Mouse (Mus musculus): ENCODE data around the gene Gm6588.
A peak's percentile ranks its signal among the peaks of the same experiment; 100 is the strongest.
"Not testable (repeated sequence)": the region's sequence is repeated elsewhere in the genome, so short reads cannot be mapped to it uniquely, and the experiment has no call there.

Gm6588 gene

DNA sequence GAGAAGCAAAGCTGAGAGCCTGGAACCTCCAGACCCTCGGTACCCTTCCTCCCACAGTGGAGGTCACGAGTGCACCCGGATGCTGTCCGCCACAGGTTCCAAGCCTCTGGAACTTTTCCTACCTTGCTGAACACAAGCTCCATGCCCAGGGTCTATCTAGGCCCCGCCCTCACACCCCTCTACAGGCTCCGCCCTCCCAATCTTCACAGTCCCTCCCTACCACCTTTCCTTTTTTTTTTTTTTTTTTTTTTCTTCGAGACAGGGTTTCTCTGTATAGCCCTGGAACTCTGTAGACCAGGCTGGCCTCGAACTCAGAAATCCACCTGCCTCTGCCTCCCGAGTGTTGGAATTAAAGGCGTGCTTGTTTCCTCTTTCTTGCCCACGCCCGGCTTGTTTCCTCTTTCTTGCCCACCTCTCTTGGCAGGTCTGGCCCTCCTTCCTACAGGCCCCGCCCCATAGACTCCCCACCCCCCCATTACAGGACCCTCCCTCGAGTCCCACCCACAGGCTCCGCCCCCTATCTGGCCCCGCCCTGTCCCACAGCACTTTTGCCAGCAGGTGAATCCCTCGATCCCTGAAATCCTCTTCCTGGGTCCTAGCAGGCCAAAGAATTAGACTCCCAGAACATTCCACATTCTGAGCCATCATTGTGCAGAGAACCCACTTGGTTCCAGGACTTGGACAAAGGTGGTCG, at the start of gene Gm6588:
Gene Gm6588 (plus strand): TSS at position 680 of the 694 bp plus-strand sequence.
- no peak for DNase-seq (ENCODE audit: low spot score in 2 of 2)

DNA sequence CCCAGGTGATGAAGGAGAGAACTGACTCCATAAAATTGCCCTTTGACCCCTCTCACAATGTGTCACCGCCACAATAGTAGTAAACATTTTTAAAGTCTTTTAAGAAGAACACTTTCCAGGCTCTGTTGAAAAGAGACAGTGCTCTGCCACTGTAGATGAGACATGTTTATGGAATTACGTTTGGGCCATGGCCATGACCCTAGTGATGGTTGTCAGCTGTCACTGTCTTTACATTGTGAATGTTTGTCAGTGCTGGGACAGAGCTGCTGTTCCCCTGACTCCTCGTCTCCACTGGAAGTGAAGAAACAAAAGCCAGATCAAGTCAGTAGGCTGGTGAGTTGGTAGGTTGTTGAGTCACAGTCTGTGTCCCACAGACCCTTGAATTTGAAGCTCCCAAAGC, 46.8 kb upstream of the Gm6588 start:
- DNase-seq (ENCODE audit: low spot score in 2 of 2), result no peak

DNA sequence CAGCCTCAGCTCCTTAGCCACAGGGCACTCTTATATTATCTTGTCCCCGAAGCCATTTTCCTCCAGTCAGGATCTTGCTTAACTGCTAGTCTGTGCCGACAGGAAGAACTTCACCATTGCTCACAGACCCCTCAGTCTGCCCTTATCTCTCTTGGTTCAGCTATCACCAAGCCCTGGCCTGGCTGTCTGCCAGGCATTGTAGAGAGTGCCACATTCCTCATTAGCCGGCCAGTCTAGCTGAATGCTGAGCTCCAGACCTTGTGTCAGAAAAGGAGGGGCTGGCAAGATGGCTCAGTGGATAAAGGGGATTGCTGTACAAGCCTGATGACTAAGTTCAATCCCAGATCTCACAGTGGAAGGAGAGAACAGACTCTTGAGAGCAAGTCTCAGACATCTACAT, 43.2 kb upstream of the Gm6588 start:
- no peak for DNase-seq (ENCODE audit: low spot score in 2 of 2)

DNA sequence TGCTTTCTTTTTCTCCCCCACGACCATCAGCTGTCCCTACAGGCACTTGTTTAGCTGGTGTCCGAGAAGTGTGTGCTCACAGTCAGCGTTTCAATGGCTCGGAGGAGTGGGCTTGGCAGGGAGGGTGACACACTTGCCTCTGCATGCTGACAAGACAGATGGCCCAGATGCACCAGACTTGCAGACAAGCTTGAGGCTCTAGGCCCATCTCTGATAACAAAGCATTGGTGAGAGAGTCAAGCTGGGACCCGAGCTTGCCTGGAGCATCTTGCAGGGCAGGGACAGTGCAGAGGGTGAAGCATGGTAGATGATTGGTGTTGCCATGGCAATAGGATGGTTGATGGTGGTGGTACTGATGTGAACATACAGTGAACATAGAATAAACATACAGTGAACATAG, 40.0 kb upstream of the Gm6588 start:
- DNase-seq (ENCODE audit: low spot score in 2 of 2), result no peak

DNA sequence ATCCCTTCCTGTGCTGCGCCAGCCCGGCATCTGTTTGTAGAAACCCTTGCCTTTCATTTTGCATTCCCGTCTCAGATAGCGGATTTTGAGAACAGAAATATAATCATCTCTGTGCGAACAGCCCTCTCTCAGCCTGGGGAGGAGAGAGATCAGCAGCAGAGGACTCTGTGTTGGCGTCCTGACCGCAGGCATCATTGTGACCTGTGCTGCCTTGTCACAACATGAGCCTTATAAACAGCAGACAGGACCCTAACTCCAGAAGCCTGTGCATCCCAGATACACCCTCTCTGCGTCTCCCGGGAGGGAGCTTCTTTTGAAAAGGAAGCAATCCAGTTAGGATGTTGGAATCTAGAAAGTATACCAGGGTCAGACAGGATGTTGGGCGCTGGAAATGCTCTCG, 38.2 kb upstream of the Gm6588 start:
- no peak for DNase-seq (ENCODE audit: low spot score in 2 of 2)

DNA sequence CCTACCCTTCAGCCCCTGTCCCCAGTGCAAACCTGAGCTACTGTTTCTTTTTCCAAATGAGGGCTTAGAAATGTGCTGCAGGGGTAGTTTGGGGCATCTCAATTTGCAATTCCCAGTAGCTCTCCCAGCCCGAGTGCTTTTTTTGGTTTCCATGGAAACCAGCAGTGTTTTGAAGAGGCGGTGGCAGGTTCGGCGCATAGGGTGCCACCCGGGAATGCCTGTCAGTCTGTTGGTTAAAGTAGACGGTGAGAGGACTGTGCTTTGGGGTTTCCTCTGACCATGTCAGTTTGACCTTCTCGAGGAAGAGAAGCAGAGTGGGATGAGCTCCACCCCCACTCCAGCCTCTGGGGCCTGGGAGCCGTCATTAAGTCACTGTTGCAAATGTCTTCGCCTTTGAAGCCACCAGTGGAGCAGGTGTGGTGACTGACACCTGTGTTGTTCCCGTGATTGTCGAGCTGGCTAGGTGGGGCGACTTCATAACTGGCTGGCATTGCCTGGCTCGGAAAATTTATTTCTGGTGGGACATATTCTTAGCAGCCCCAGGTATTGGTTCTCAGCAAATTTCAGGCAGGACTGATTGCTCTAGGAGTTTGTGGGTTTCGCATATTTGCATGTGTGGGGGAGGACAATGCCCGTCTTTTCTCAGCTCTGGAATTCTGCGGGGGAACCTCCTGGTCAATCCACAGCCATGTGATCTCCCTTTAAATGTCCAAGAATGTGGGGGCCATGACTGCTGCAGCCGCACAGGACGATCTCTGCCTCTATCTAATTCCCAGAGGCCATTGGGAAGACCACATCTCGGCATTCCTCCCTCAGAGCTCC, 37.5 kb upstream of the Gm6588 start:
- DNase-seq (ENCODE audit: low spot score in 2 of 2), result no peak

DNA sequence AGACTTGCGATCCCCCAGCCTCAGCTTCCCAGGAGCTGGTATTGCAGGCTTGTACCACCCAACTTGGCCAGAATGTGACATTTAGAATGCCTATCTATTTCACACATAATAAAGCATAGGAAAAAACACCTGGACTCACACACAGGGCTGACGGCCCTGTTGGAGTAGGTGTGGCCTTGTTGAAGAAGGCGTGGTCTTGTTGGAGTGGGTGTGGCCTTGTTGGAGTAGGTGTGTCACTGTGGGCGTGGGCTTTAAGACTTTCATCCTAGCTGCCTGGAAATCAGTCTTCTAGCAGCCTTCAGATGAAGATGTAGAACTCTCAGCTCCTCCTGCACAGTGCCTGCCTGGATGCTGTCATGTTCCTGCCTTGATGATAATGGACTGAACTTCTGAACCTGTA, 36.4 kb upstream of the Gm6588 start:
- not testable (repeated sequence) for DNase-seq (ENCODE audit: low spot score in 2 of 2)

DNA sequence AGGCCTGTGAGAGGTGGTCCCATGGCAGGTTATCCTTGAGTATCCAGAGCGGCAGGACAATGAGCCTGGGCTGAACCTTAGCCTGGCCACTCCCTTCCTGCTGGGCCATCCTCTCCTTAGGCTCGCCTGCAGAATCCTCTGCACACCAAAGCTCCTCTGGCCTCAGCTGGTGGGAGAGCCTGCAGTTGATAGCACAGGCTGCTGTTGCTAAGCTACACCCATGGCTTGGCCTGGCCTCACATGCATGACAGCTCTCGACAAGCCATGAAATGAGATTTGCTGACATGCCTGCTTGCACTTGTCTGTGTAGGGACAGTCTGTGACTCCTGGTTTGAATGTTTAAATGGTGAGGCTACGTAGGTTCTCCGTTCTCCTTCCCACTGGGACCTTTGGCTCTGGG, 32.6 kb upstream of the Gm6588 start:
- no peak for DNase-seq (ENCODE audit: low spot score in 2 of 2)

DNA sequence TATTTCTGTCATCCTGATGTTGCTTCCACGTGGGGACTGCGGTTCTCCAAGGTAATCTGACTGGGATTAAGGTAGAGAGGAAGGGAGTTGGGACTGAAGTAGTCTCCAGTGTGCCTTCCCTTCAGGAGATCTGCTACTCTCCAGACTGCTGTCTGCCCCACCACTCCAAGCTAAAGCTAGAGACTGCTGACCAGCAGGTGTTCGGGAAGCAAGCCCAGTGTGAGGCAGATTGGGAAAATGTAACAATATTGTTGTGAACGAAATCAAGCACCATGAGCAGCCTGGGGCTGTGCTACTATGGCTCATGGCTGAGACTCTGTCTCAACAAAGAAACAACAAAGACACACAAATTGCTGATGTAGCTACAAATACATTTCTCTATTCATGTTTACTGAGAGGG, 31.2 kb upstream of the Gm6588 start:
- no peak for DNase-seq (ENCODE audit: low spot score in 2 of 2)

DNA sequence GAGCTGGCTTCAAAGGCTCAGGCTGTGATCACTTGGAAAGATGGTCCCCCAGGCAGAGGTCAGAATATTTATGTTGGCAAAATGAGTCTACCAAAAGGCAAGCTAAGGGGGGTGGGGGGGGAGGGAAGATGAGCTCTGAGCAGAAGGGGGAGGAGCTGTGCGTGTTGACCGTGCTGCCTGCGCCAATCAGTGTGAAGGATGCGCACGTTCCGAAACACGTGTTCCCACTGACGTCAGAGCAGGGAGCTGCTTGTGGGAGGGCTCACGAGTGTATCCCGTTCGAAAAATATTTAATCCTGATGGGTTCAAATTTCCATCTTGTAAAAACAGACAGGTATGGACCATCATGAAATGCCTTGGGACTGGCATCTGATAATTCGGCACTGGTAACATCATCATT, 29.7 kb upstream of the Gm6588 start:
- DNase-seq (ENCODE audit: low spot score in 2 of 2), result no peak

DNA sequence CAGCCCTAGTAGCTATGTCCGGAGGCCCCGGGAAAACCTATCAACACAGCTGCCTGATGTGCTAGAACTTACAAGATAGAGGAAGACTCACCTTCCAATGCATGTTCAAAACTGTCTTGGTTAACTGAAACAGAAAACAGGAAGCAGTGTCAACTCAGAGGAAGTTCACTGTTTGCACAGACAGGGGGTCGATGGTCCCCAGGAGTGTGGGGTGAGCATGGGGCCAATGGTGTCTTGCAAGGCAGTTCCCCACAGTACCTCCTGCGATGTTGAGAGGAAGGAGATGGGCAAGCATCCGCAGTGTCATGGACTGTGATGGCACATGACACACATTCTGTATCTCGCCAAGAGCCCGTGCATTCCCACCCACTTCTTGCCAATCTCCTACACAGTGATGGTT, 22.6 kb upstream of the Gm6588 start:
- DNase-seq (ENCODE audit: low spot score in 2 of 2), result no peak

DNA sequence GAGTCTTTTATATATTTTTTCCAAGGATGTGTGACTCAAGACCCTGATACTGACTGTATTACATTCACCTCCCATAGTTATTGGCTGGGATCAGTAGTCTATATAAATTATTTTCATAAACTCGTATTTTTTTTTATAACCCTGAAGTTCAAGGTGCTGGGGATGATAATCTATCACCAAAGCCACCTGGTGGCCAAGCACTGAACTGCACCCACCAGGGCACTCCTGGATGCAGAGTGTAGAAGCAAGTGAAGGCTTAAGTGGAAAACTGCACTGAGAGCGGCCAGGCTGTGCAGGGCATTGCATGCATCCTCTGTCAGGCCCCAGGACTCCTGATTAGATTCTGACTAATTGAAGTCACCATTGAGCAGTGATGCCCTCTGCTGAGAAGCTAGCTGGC, 21.9 kb upstream of the Gm6588 start:
- DNase-seq (ENCODE audit: low spot score in 2 of 2), result peak in 1 of 2 experiments; percentile 48

DNA sequence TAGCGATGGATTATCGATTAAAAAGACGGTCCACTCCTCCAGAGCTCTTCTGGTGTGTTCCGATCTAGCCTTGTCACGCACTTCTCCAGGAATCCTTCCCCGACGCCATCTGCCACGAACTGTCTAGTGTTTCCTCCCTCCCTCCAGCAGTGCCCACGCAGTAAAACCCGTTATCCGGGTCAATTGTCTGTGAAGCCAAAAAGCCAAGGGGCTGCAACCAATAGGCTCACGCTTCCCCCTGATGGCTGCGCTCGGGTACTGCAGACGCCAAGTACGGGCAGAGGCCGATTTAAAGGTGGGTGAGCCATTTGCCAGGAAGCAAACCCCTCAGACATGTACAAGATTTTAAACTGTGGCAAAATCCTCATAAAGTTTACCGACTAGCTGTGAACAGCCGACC, 20.3 kb upstream of the Gm6588 start:
- DNase-seq (ENCODE audit: low spot score in 2 of 2), result peak; percentile 16 to 26

DNA sequence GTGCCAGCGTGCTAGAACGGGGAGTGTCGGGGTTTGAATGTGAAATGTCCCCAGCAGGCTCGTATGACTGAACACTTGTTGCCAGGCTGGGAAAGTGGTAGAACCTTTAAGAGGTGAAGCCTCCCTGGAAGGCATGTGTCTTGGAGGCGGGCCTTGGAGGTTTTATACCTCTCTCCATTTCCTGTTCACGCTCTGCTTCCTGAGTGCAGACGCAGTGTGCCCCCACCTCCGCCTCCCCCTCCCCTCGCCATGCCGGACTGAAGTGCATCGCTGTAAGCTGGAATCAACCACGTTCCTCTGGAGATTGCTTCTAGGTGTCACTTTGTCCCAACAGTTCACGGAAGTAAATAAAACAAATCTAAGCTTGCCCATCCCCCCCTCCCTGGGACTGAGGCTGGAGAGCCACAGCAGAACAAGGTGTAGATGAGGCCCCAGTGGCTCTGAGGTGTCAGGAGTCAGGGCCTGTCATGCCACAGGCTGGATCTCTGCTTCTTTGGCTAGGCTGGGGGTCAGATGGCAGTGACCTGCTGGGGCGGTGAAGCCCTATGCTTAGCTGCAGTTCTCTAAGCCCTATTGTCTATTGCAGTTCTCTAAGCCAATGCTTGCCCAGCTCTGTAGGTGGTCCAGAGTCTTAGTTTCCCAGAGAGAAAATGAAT, 18.0 kb upstream of the Gm6588 start:
- DNase-seq (ENCODE audit: low spot score in 2 of 2), result no peak

DNA sequence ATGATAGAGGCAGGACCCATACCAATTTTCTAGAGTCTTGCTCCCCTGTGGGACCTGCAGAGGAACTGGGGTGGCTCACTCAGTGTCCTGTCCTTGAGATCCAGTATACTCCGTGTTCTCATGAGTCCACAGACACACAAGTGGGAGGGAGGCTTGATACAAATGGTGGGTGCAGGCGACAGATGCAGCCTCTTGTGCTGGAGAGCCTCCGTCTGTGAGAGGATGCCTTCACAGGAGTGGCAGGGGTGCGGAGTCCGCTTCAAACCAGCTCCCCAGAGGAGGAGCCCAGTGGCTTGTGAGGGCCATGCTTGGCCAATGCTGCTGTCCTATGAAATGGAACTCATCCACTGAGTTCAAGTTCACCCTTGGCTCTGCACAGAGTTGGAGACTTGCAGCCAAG, 17.2 kb upstream of the Gm6588 start:
- no peak for DNase-seq (ENCODE audit: low spot score in 2 of 2)

DNA sequence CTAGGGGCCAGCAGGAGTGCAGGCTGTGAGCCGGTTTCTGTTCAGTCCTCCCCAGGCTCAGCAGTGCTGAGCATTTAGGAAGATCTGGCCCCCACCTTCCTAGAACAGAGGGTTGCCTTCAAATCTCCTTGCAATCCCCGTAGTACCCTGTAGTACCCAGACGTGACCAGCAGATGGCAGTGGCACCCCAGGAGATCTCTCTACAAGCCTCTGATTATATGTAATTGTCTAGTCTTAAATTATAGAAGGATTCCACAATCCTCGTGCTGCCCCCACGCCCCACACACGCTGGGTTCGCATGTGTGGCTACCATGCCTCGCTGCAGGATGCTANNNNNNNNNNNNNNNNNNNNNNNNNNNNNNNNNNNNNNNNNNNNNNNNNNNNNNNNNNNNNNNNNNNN, 16.2 kb upstream of the Gm6588 start:
- DNase-seq (ENCODE audit: low spot score in 2 of 2), result peak; percentile 30 to 53

DNA sequence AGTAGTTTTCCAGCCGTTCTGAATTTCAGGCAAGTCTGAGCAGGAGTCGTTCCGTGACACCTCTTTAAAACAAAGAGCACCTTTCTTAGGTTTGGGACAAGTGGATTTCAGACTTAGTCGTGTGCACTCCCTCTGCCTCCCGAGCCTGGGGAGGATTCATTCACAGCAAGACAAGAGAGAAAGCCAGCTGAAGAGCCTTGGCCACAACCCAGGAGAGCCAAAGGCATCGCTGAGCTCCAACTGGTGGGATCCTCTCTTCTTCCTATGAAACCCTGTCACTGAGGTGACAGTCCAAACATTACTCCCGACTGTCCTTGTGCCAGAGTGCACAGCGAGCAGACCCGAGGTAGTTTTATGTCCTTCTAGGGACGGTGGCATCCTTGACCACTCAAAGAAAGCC, 10.7 kb upstream of the Gm6588 start:
- no peak for DNase-seq (ENCODE audit: low spot score in 2 of 2)

DNA sequence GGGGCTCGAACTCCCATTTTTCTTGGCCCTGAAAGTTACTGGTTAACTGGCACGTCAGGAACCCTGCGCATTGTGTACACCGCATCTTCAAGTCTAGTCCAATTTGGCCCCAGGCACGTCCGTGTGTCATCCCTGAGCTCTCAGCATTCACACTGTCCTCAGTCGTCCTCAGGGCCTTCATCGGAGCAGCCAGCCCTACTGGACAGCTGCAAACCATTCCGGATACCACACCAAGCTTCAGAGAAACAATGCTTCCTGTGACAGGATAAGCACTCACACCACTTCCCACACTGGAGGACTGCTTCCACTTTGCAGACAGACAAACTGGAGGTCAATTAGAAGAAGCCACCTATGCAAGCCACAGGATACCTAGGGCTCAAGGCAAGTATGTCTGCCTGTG, 3.9 kb downstream of the Gm6588 start:
- no peak for DNase-seq (ENCODE audit: low spot score in 2 of 2)

DNA sequence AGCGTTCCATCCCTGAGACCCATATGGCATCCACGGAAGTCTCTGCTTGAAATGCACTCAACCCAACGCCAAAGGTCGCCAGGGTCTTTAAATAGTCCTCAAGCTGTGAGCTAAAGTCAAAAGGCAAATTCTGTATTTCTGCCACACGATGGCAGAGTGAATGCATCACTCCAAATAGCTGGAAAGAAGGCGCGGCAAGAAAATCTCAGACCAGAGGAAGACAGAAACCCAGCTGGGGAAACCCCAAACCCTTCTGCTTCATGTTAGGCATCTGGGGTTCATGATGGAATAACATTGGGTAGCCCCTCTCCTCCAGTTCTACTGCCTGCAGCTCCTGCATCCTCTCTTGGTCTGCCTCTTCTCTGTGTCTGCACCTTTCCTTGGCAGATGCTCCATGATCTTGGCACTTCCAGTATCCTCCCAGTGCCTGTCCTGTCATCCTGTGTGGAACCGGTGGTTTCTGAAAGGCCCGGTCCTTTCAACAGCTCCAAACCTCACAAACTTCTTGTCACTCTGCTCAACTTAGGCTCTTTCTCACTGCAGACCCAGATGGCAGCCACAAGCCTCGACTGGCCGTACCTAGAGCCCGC, 5.8 kb downstream of the Gm6588 start:
- DNase-seq (ENCODE audit: low spot score in 2 of 2), result no peak

DNA sequence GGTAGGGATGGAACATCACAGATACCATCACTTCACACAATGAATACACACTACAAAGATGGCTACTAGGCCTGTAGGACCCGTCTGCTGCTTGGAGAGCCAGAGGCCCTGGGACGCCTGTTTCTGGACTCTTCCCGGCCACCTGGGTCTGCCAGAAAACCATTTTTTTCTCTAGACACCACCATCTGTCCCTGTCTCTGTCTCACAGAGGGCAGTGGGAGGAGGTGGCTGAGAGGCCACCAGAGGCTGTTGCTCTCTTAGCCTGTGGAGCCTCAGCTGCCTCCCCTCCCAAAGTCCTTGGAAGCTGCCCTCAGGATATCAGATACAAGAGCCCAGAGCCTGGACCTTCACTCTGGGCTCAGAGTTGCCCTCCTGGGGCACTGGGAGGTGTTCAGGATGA, 10.7 kb downstream of the Gm6588 start:
- DNase-seq (ENCODE audit: low spot score in 2 of 2), result no peak

DNA sequence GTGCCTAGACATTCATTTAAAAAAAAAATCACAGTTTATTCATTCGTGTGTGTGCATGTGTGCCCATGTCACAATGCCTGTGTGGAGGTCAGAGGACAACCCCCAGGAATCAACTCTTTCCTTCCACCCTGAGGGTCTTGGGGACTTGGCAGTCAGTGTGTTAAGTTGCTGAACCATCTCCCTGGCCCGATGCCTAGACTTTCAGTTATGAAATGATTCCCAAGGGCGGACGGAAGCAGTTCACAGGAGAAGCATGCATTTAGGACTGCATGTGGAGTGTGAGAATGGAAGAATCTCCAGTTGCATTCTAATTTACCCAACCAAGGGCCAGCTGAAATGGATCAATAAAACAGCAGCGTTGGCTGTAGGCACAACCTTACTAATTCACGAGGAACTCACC, 17.1 kb downstream of the Gm6588 start:
- DNase-seq (ENCODE audit: low spot score in 2 of 2), result no peak

DNA sequence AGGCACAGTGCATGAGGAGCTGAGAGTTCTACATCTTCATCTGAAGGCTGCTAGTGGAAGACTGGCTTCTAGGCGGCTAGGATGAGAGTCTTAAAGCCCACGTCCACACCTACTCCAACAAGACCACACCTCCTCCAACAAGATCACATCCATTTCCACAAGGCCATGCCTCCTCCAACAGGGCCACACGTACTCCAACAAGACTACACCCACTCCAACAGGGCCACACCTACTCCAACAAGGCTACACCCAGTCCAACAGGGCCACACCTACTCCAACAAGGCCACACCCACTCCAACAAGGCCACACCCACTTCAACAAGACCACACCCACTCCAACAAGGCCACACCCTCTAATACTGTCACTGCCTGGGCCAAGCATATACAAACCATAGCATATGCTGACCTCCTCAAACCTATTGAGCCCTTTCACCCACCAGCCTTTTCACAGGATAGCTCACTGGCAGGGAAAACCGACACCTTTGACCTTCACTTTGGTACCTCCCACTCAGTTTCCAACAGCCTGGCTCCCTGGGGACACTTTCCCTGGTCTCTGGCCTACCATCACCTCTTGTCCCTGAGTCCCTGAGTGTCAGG, 19.9 kb downstream of the Gm6588 start:
- DNase-seq (ENCODE audit: low spot score in 2 of 2), result no peak

All from spleen, postnatal 14 days (tissue).